ENCODE assay signal across 8 mouse cellular contexts in the genomic region with DNA sequence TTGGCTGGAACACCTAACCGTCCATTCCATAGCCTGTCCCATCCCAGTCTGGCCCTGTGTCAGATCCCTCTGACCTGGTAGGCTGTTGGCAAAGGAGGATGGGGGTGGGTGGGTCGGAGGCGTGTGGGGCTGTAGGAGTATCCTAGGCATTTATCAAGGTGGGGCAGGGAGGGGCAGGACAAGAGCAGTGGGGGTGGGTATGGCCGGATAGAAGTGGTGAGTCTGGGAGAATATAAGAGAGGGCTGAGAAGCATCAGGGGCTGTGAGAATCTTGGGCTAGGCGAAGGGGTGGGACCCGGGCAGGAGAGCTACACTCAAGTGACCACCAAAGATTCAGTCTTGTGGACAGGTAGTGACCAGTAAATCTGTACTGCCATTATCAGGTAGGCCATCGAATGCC. TPM values are rescaled to one million over a fixed set of nuclear protein-coding genes. Genes with fewer than 3 reads are reported as not detected.
DNase-seq lines count a peak whose midpoint lies in the region; ATAC-seq and TF ChIP-seq lines count a peak whose summit lies in the region.

No protein-coding gene starts in this region.

- no peaks in the 10 kb centered on the region for H3K9me3 ChIP-seq in liver, embryonic 15.5 days (replicated peaks)

- no peaks in the 10 kb centered on the region for H3K79me2 ChIP-seq in heart, adult 2 months (replicated peaks; ENCODE audit: control insufficient read depth, insufficient read depth, low read length)

- no peak for TF ChIP-seq CTCF in heart, adult 2 months (IDR thresholded peaks at IDR 0.05)

- H3K9ac ChIP-seq in heart, adult 2 months (ENCODE audit: low read depth, low read length): no peak overlapping the region
- no peak overlapping the region for H3K9ac ChIP-seq in liver, embryonic 15.5 days

- peaks cover 3% of the 10 kb centered on the region for H3K36me3 ChIP-seq in heart, adult 2 months (ENCODE audit: control insufficient read depth, insufficient read depth, low read length)
- H3K36me3 ChIP-seq in liver, embryonic 15.5 days (replicated peaks): no peaks in the 10 kb centered on the region

- intact Hi-C loops in heart, adult 2 months (cut with DNase I): no loop called here
- intact Hi-C loops in heart, postnatal 36 days (cut with DNase I): loop anchor here (2.0 kb wide), 1 partner anchor 43 kb away; no protein-coding TSS in a partner anchor

- H3K4me2 ChIP-seq in liver, embryonic 15.5 days: peak overlapping the region; percentile 62; the same call in 1 of the 2 replicates

- peak overlapping the region; percentile 30; the same call in 1 of the 2 replicates for H3K27ac ChIP-seq in heart, adult 2 months
- no peak overlapping the region for H3K27ac ChIP-seq in liver, embryonic 15.5 days (replicated peaks)

- TF ChIP-seq POLR2A in heart, adult 2 months (IDR thresholded peaks at IDR 0.05; ENCODE audit: insufficient read depth, low read depth, low read length): no peak

- no peak for DNase-seq in heart, adult 2 months
- DNase-seq in heart, postnatal 36 days: no peak
- DNase-seq in thymus, postnatal 14 days: peak; percentile 7
- no peak for DNase-seq in thymus, postnatal 10 days (ENCODE audit: low spot score in 2 of 2)
- DNase-seq in layer of hippocampus, postnatal 36 days: no peak
- no peak for DNase-seq in cerebellum, postnatal 14 days
- DNase-seq in left cerebral cortex, adult 9 months (ENCODE audit: low spot score in 2 of 2): no peak

- peak overlapping the region; percentile 34; the same call in 1 of the 2 replicates for H3K4me3 ChIP-seq in heart, adult 2 months
- H3K4me3 ChIP-seq in liver, embryonic 15.5 days (replicated peaks): no peak overlapping the region

- 68% methylated on average over 7 of the region's 7 CpGs for WGBS in heart, adult 2 months
- WGBS in liver, embryonic 15.5 days (ENCODE audit: insufficient replicate concordance): 47% methylated on average over 7 of the region's 7 CpGs

- peaks cover 24% of the 10 kb centered on the region for H3K4me1 ChIP-seq in heart, adult 2 months (ENCODE audit: control insufficient read depth, insufficient read depth, low read length)
- 0 out of 2 replicates have a peak, but pooled peaks cover 5% of the 10 kb centered on the region for H3K4me1 ChIP-seq in liver, embryonic 15.5 days (replicated peaks)

- no peak for ATAC-seq in liver, embryonic 15.5 days (ENCODE audit: insufficient read depth)

- no peaks in the 10 kb centered on the region for H3K27me3 ChIP-seq in heart, adult 2 months (ENCODE audit: control insufficient read depth, insufficient read depth, low read length)
- H3K27me3 ChIP-seq in liver, embryonic 15.5 days: peaks cover 43% of the 10 kb centered on the region

- no peak for TF ChIP-seq EP300 in heart, adult 2 months (IDR thresholded peaks at IDR 0.05; ENCODE audit: insufficient read depth, low read depth, low read length)

RNA-seq across cellular contexts. Expression of a gene that starts 0.7 kb away (rescaled TPM):
- 100 to 1,000 TPM; 177 to 190 TPM for total RNA-seq in heart, adult 2 months (2021)
- polyA plus RNA-seq in heart, adult 2 months (2012; rRNA removed): 154 and 215 TPM in 2 replicates
- total RNA-seq in heart, postnatal 36 days (2021): 100 to 1,000 TPM; 163 to 167 TPM
- polyA plus RNA-seq in liver, embryonic 15.5 days (2015; fragmentation: Nextera tagmentation; extraction: Ambion mirVana): 9.2 and 11.2 TPM in 2 replicates
- total RNA-seq in layer of hippocampus, postnatal 36 days (2021): 1 to 10 TPM; 4.4 to 5.3 TPM

RNA-seq across cellular contexts. Expression of a gene that starts 27.6 kb away (rescaled TPM):
- total RNA-seq in heart, adult 2 months (2021): not detected
- 0.08 TPM in 1 of 2 replicates, not detected in the other for polyA plus RNA-seq in heart, adult 2 months (2012; rRNA removed)
- total RNA-seq in heart, postnatal 36 days (2021): not detected
- polyA plus RNA-seq in liver, embryonic 15.5 days (2015; fragmentation: Nextera tagmentation; extraction: Ambion mirVana): 0.83 and 1.0 TPM in 2 replicates
- total RNA-seq in layer of hippocampus, postnatal 36 days (2021): not detected

RNA-seq across cellular contexts. Expression of a gene that starts 54.4 kb away (rescaled TPM):
- total RNA-seq in heart, adult 2 months (2021): not detected
- polyA plus RNA-seq in heart, adult 2 months (2012; rRNA removed): not detected in 2 replicates
- not detected for total RNA-seq in heart, postnatal 36 days (2021)
- polyA plus RNA-seq in liver, embryonic 15.5 days (2015; fragmentation: Nextera tagmentation; extraction: Ambion mirVana): not detected in 2 replicates
- total RNA-seq in layer of hippocampus, postnatal 36 days (2021): not detected

Comparison
In these comparisons a context has a peak if more than half of its experiments do, and no peak if none do; other contexts are left out.
1. RNA of a gene that starts 0.7 kb away (total RNA-seq): 177 to 190 TPM in heart, adult 2 months and 163 to 167 TPM in heart, postnatal 36 days; 4.4 to 5.3 TPM in layer of hippocampus, postnatal 36 days; every median in the first group is over 10 times any median in the second.